Mouse (Mus musculus): Measurements from ENCODE around the gene Hecw1. TPM values are rescaled to one million over a fixed set of nuclear protein-coding genes. Genes with fewer than 3 reads are reported as not detected.
A peak's percentile ranks its signal among the peaks of the same experiment; 100 is the strongest.
"Not testable (repeated sequence)": the region's sequence is repeated elsewhere in the genome, so short reads cannot be mapped to it uniquely, and the experiment has no call there.

The Hecw1 gene
- polyA plus RNA-seq, 1 experiment from 2014 or later: not detected

- no peak for DNase-seq (ENCODE audit: low read depth, low spot score)
- ATAC-seq: no peak
- H3K27me3 ChIP-seq: peaks cover 8% of the 10 kb centered on the region
- TF ChIP-seq CTCF (IDR thresholded peaks at IDR 0.05): no peak
- POLR2A ChIA-PET: no interaction called here
- CTCF ChIA-PET: no interaction called here
- in situ Hi-C loops (cut with MboI; ENCODE audit: low pct_unique_long_range_greater_than_20kb): no loop called here
Measured at GRCm38 (mm10) chr13:14365546-14365945, 157.5 kb downstream of the Hecw1 start.

- no peak for TF ChIP-seq CTCF (IDR thresholded peaks at IDR 0.05)
- no peak for ATAC-seq
- DNase-seq (ENCODE audit: low read depth, low spot score): no peak
- ChIA-PET POLR2A (no interaction called here), CTCF (no interaction called here)
- H3K27me3 ChIP-seq: no peaks in the 10 kb centered on the region
- in situ Hi-C loops (cut with MboI; ENCODE audit: low pct_unique_long_range_greater_than_20kb): no loop called here
Measured at GRCm38 (mm10) chr13:14327252-14327651, 195.8 kb downstream of the Hecw1 start.

- peak; percentile 27 for TF ChIP-seq CTCF (IDR thresholded peaks at IDR 0.05)
- in situ Hi-C loops (cut with MboI; ENCODE audit: low pct_unique_long_range_greater_than_20kb): no loop called here
- DNase-seq (ENCODE audit: low read depth, low spot score) (no peak), ATAC-seq (no peak)
- ChIA-PET CTCF (interaction anchor here (1.6 kb wide), 1 partner anchor 10 kb away, joined by 6 read pairs; no protein-coding TSS in a partner anchor), POLR2A (no interaction called here)
- peaks cover 14% of the 10 kb centered on the region for H3K27me3 ChIP-seq
Measured at GRCm38 (mm10) chr13:14306617-14307016, 216.4 kb downstream of the Hecw1 start.

- DNase-seq (ENCODE audit: low read depth, low spot score): no peak
- no peaks in the 10 kb centered on the region for H3K27me3 ChIP-seq
- TF ChIP-seq CTCF (IDR thresholded peaks at IDR 0.05): no peak
- POLR2A ChIA-PET: no interaction called here
- in situ Hi-C loops (cut with MboI; ENCODE audit: low pct_unique_long_range_greater_than_20kb): no loop called here
- no peak for ATAC-seq
- CTCF ChIA-PET: no interaction called here
Measured at GRCm38 (mm10) chr13:14304103-14304502, 218.9 kb downstream of the Hecw1 start.

- POLR2A ChIA-PET: interaction anchor here (0.8 kb wide), 1 partner anchor 175 kb away, joined by 4 read pairs; no protein-coding TSS in a partner anchor
- CTCF ChIA-PET: no interaction called here
- no peak for ATAC-seq
- no peak for DNase-seq (ENCODE audit: low read depth, low spot score)
- in situ Hi-C loops (cut with MboI; ENCODE audit: low pct_unique_long_range_greater_than_20kb): no loop called here
- no peaks in the 10 kb centered on the region for H3K27me3 ChIP-seq
- TF ChIP-seq CTCF (IDR thresholded peaks at IDR 0.05): peak; percentile 18
Measured at GRCm38 (mm10) chr13:14302921-14303320, 220.1 kb downstream of the Hecw1 start.

- ChIA-PET POLR2A (no interaction called here), CTCF (no interaction called here)
- no peak for ATAC-seq
- in situ Hi-C loops (cut with MboI; ENCODE audit: low pct_unique_long_range_greater_than_20kb): no loop called here
- no peak for DNase-seq (ENCODE audit: low read depth, low spot score)
- H3K27me3 ChIP-seq: peaks cover 7% of the 10 kb centered on the region
- TF ChIP-seq CTCF (IDR thresholded peaks at IDR 0.05): no peak
Measured at GRCm38 (mm10) chr13:14290016-14290415, 233.0 kb downstream of the Hecw1 start.

GRCm38 (mm10) chr13:14271476-14271875, 251.6 kb downstream of the Hecw1 start:
- DNase-seq (ENCODE audit: low read depth, low spot score) (no peak), ATAC-seq (no peak)
- in situ Hi-C loops (cut with MboI; ENCODE audit: low pct_unique_long_range_greater_than_20kb): no loop called here
- H3K27me3 ChIP-seq: peaks cover 4% of the 10 kb centered on the region
- no peak for TF ChIP-seq CTCF (IDR thresholded peaks at IDR 0.05)
- CTCF ChIA-PET: interaction anchor here (1.2 kb wide), 1 partner anchor 11 kb away, joined by 3 read pairs; no protein-coding TSS in a partner anchor
- POLR2A ChIA-PET: no interaction called here

GRCm38 (mm10) chr13:14260939-14261338, 262.1 kb downstream of the Hecw1 start:
- ATAC-seq; CTCF ChIA-PET; in situ Hi-C loops (cut with MboI; ENCODE audit: low pct_unique_long_range_greater_than_20kb); DNase-seq (ENCODE audit: low read depth, low spot score); POLR2A ChIA-PET; H3K27me3 ChIP-seq: not testable (repeated sequence)

GRCm38 (mm10) chr13:14245946-14246345, 277.1 kb downstream of the Hecw1 start:
- in situ Hi-C loops (cut with MboI; ENCODE audit: low pct_unique_long_range_greater_than_20kb): no loop called here
- CTCF ChIA-PET: interaction anchor here (1.4 to 1.5 kb wide), 2 partner anchors 13 to 16 kb away, joined by 3 to 5 read pairs; no protein-coding TSS in a partner anchor
- TF ChIP-seq CTCF (IDR thresholded peaks at IDR 0.05): peak; percentile 43
- ATAC-seq (no peak), DNase-seq (ENCODE audit: low read depth, low spot score) (no peak)
- H3K27me3 ChIP-seq: no peaks in the 10 kb centered on the region
- POLR2A ChIA-PET: no interaction called here

- ATAC-seq (no peak), DNase-seq (ENCODE audit: low read depth, low spot score) (no peak)
- CTCF ChIA-PET: interaction anchor here (0.7 to 1.2 kb wide), 3 partner anchors 9 to 12 kb away, joined by 3 to 4 read pairs (median 3); no protein-coding TSS in a partner anchor
- in situ Hi-C loops (cut with MboI; ENCODE audit: low pct_unique_long_range_greater_than_20kb): no loop called here
- POLR2A ChIA-PET: no interaction called here
- no peaks in the 10 kb centered on the region for H3K27me3 ChIP-seq
- TF ChIP-seq CTCF (IDR thresholded peaks at IDR 0.05): no peak
Measured at GRCm38 (mm10) chr13:14179669-14180068, 343.4 kb downstream of the Hecw1 start.

- DNase-seq (ENCODE audit: low read depth, low spot score) (no peak), ATAC-seq (no peak)
- H3K27me3 ChIP-seq: no peaks in the 10 kb centered on the region
- CTCF ChIA-PET: interaction anchor here (1.1 kb wide), 1 partner anchor 15 kb away, joined by 4 read pairs; no protein-coding TSS in a partner anchor
- POLR2A ChIA-PET: no interaction called here
- in situ Hi-C loops (cut with MboI; ENCODE audit: low pct_unique_long_range_greater_than_20kb): no loop called here
- peak; percentile 34 for TF ChIP-seq CTCF (IDR thresholded peaks at IDR 0.05)
Measured at GRCm38 (mm10) chr13:14177989-14178388, 345.0 kb downstream of the Hecw1 start.

Other genes starting within 250 kb of the Hecw1 start
- 48.0 TPM for gene Mrpl32, start 89.9 kb upstream of the Hecw1 start, polyA plus RNA-seq (2021)
- gene Psma2, start 90.0 kb upstream of the Hecw1 start, polyA plus RNA-seq (2021): 153 TPM
- gene AW209491, start 106.9 kb upstream of the Hecw1 start, polyA plus RNA-seq (2021): 19.7 TPM